Mouse (Mus musculus) CH12.LX (cell line): ENCODE results near the gene Pex13. TPM values are rescaled to one million over a fixed set of nuclear protein-coding genes. Genes with fewer than 3 reads are reported as not detected.

ENCODE experiments used
- DNase-seq: peaks from one replicate; pipeline ENCODE4 v3.0.0-alpha.2; 2013; ENCODE audit errors: extremely low read depth
- H3K27ac ChIP-seq: 2 replicates; pipeline ENCODE4 v1.5.1; 2012; ENCODE audit warnings: low read depth, mild to moderate bottlenecking, control low read depth, moderate library complexity; ENCODE audit not compliant: insufficient read depth
- H3K27me3 ChIP-seq: replicated peaks from 2 replicates; pipeline ENCODE3; 2012; ENCODE audit warnings: inconsistent platforms
- H3K36me3 ChIP-seq, 2 experiments: replicated peaks in 1 of 2; 2 replicates each; pipeline versions ENCODE3 to v1.6.1; 2012; ENCODE audit warnings: inconsistent platforms in 1 of 2, low read length in 1 of 2, mild to moderate bottlenecking in 1 of 2, mixed read lengths in 1 of 2, moderate library complexity in 1 of 2; ENCODE audit not compliant: control insufficient read depth in 1 of 2, insufficient read depth in 1 of 2
- H3K4me1 ChIP-seq, 2 experiments: 2 replicates each; pipeline ENCODE4 v1.6.1; 2012; ENCODE audit warnings: inconsistent platforms in 1 of 2, moderate library complexity in 1 of 2; ENCODE audit not compliant: insufficient read depth in 2 of 2, control insufficient read depth in 1 of 2
- H3K4me2 ChIP-seq: 2 replicates; pipeline ENCODE4 v1.6.1; 2012; ENCODE audit warnings: low read depth, mild to moderate bottlenecking, control low read depth; ENCODE audit not compliant: poor library complexity, insufficient read depth, severe bottlenecking
- H3K4me3 ChIP-seq, 3 experiments: fragments of 150-350 bp in 1 of 3; sonication (generic) in 1 of 3; replicated peaks in 1 of 3; 2 replicates each; pipeline versions ENCODE3 to v1.5.1; 2011 to 2012; ENCODE audit warnings: low read depth in 2 of 3, low read length in 2 of 3, mild to moderate bottlenecking in 2 of 3, moderate library complexity in 2 of 3, control low read depth in 1 of 3, improper control_type of control experiment in 1 of 3, inconsistent platforms in 1 of 3, mixed read lengths in 1 of 3; ENCODE audit not compliant: poor library complexity in 1 of 3
- H3K79me2 ChIP-seq: replicated peaks from 2 replicates; pipeline ENCODE4 v1.6.1; 2012; ENCODE audit warnings: mild to moderate bottlenecking, moderate library complexity; ENCODE audit not compliant: control insufficient read depth, poor library complexity, insufficient read depth, severe bottlenecking; ENCODE audit errors: extremely low read depth
- H3K9ac ChIP-seq: 2 replicates; pipeline ENCODE4 v1.6.1; 2012; ENCODE audit warnings: low read depth, mild to moderate bottlenecking, control low read depth, moderate library complexity; ENCODE audit not compliant: insufficient read depth
- H3K9me3 ChIP-seq: replicated peaks from 2 replicates; pipeline ENCODE3; 2012; ENCODE audit warnings: low read length, inconsistent platforms, mixed read lengths
- CHD1 ChIP-seq: IDR thresholded peaks from 2 replicates; pipeline ENCODE4 v1.6.1; 2012; ENCODE audit warnings: low read depth, low read length, improper control_type of control experiment, inconsistent platforms
- CHD2 ChIP-seq: IDR thresholded peaks from 2 replicates; pipeline ENCODE4 v1.6.1; 2011; ENCODE audit warnings: low read length, improper control_type of control experiment
- CTCF ChIP-seq, 2 experiments: IDR thresholded peaks in 1 of 2; conservative IDR thresholded peaks in 1 of 2; 2 replicates each; pipeline ENCODE4 v1.5.1; 2011 to 2012; ENCODE audit warnings: low read depth in 2 of 2, low read length in 2 of 2, improper control_type of control experiment in 1 of 2, inconsistent platforms in 1 of 2, mild to moderate bottlenecking in 1 of 2, moderate library complexity in 1 of 2
- GABPA ChIP-seq: IDR thresholded peaks from 2 replicates; pipeline ENCODE4 v1.6.1; 2012; ENCODE audit warnings: low read depth, low read length, improper control_type of control experiment, inconsistent platforms; ENCODE audit not compliant: insufficient replicate concordance
- JUN ChIP-seq: IDR thresholded peaks from 2 replicates; pipeline ENCODE4 v1.6.1; 2011; ENCODE audit warnings: low read depth, mild to moderate bottlenecking, low read length, improper control_type of control experiment, moderate library complexity; ENCODE audit not compliant: insufficient read depth
- JUND ChIP-seq: conservative IDR thresholded peaks from 2 replicates; pipeline ENCODE4 v1.6.1; 2011; ENCODE audit warnings: low read depth, low read length, improper control_type of control experiment
- MAFK ChIP-seq: IDR thresholded peaks from 2 replicates; pipeline ENCODE4 v1.6.1; 2011; ENCODE audit warnings: low read length, improper control_type of control experiment; ENCODE audit not compliant: insufficient replicate concordance
- MAX ChIP-seq: IDR thresholded peaks from 2 replicates; pipeline ENCODE4 v1.6.1; 2011; ENCODE audit warnings: low read length, improper control_type of control experiment
- MAZ ChIP-seq: IDR thresholded peaks from 2 replicates; pipeline ENCODE4 v1.6.1; 2012; ENCODE audit warnings: low read depth, mild to moderate bottlenecking, inconsistent platforms, low read length, improper control_type of control experiment, moderate library complexity
- MEF2A ChIP-seq: IDR thresholded peaks from 2 replicates; pipeline ENCODE4 v1.6.1; 2014; ENCODE audit warnings: low read depth, mild to moderate bottlenecking, inconsistent platforms, low read length, improper control_type of control experiment, borderline replicate concordance
- MXI1 ChIP-seq: IDR thresholded peaks from 2 replicates; pipeline ENCODE4 v1.6.1; 2011; ENCODE audit warnings: mild to moderate bottlenecking, low read depth, low read length, improper control_type of control experiment
- MYC ChIP-seq: IDR thresholded peaks from 2 replicates; pipeline ENCODE4 v1.6.1; 2011; ENCODE audit warnings: low read depth, mild to moderate bottlenecking, improper control_type of control experiment, low read length
- NRF1 ChIP-seq: IDR thresholded peaks from 2 replicates; pipeline ENCODE4 v1.6.1; 2014; ENCODE audit warnings: low read depth, mild to moderate bottlenecking, inconsistent platforms, low read length, improper control_type of control experiment, moderate library complexity
- PAX5 ChIP-seq: IDR thresholded peaks from 2 replicates; pipeline ENCODE4 v1.6.1; 2012; ENCODE audit warnings: low read length, inconsistent platforms, mixed read lengths
- POLR2AphosphoS2 ChIP-seq: IDR thresholded peaks from 2 replicates; pipeline ENCODE4 v1.6.1; 2011; ENCODE audit warnings: low read depth, low read length, improper control_type of control experiment
- RAD21 ChIP-seq: IDR thresholded peaks from 2 replicates; pipeline ENCODE4 v1.6.1; 2011; ENCODE audit warnings: low read depth, mild to moderate bottlenecking, low read length, improper control_type of control experiment, moderate library complexity
- TCF12 ChIP-seq: IDR thresholded peaks from 2 replicates; pipeline ENCODE4 v1.6.1; 2014; ENCODE audit warnings: low read depth, mild to moderate bottlenecking, inconsistent platforms, low read length, improper control_type of control experiment
- USF1 ChIP-seq: IDR thresholded peaks from 2 replicates; pipeline ENCODE4 v1.6.1; 2014; ENCODE audit warnings: low read depth, mild to moderate bottlenecking, inconsistent platforms, low read length, improper control_type of control experiment
- USF2 ChIP-seq: conservative IDR thresholded peaks from 2 replicates; pipeline ENCODE4 v1.6.1; 2011; ENCODE audit warnings: low read depth, low read length, improper control_type of control experiment
- ZC3H11A ChIP-seq: IDR thresholded peaks from 2 replicates; pipeline ENCODE4 v1.6.1; 2012; ENCODE audit warnings: low read depth, mild to moderate bottlenecking, inconsistent platforms, low read length, improper control_type of control experiment
- dilution Hi-C: fragments of 300-500 bp; cut with MboI; formaldehyde crosslinking; loops from 2 replicates; pipeline ENCODE4 v1.14.3; 2020; ENCODE audit warnings: low sequenced_read_pairs; ENCODE audit not compliant: extremely low pct_unique_long_range_greater_than_20kb, extremely low pct_ligation_motif_present
- in situ Hi-C: fragments of 300-500 bp; cut with MboI; formaldehyde crosslinking; loops from 3 replicates; pipeline ENCODE4 v1.14.3; 2019; ENCODE audit warnings: low sequenced_read_pairs, low pct_ligation_motif_present, low pct_unique_long_range_greater_than_20kb, mixed read lengths
- polyA plus RNA-seq: library from polyadenylated mRNA; unstranded; fragments of >175 nt; gene quantifications from 2 replicates; pipeline ENCODE4 v1.2.1, GENCODE M21; 2012; ENCODE audit warnings: low read depth; ENCODE audit not compliant: insufficient read length
- total RNA-seq, 2 experiments: library from RNA; depleted of rRNA; stranded (reverse); fragments of 300-350 nt in 1 of 2; fragments of >200 nt in 1 of 2; gene quantifications; 2 replicates each; pipeline ENCODE4 v1.2.3; 2012 to 2014

Gene Pex13
- total and polyA plus RNA-seq, 3 experiments = 20.4 to 42.7 (median 21.5) TPM

GRCm38 (mm10) chr11:23647835-23648234 is 17.9 kb downstream of the Pex13 start:
- dilution Hi-C loops = no loop called here
- Histone ChIP-seq H3K4me3 (no peak overlapping the region), H3K36me3 (peaks cover 19 to 38% of the 10 kb centered on the region in 2 experiments), H3K27me3 (no peaks in the 10 kb centered on the region), H3K9me3 (no peaks in the 10 kb centered on the region), H3K27ac (no peak overlapping the region), H3K9ac (no peak overlapping the region), H3K79me2 (no peaks in the 10 kb centered on the region), H3K4me2 (no peak overlapping the region), H3K4me1 (no peaks in the 10 kb centered on the region)
- DNase-seq = no peak
- in situ Hi-C loops = no loop called here
- TF ChIP-seq MAX (no peak), RAD21 (no peak), USF2 (no peak), ZC3H11A (no peak), MXI1 (no peak), CHD2 (no peak), MEF2A (no peak), JUND (no peak), CTCF (conservative IDR thresholded peaks at IDR 0.05 in 1 of 2, IDR thresholded peaks at IDR 0.05 in 1 of 2; ENCODE audit: low read depth in 2 of 2, low read length in 2 of 2) (no peak), USF1 (no peak), MAFK (no peak; the same call in 1 of the 2 replicates), MYC (no peak), GABPA (no peak), CHD1 (no peak), MAZ (no peak), PAX5 (no peak), TCF12 (no peak), NRF1 (no peak), JUN (no peak), POLR2AphosphoS2 (no peak)

GRCm38 (mm10) chr11:23647431-23647830 is 18.3 kb downstream of the Pex13 start:
- Histone ChIP-seq H3K9me3 (no peaks in the 10 kb centered on the region), H3K27ac (no peak overlapping the region), H3K4me2 (no peak overlapping the region), H3K4me3 (no peak overlapping the region), H3K9ac (no peak overlapping the region), H3K36me3 (peaks cover 19 to 35% of the 10 kb centered on the region in 2 experiments), H3K79me2 (no peaks in the 10 kb centered on the region), H3K4me1 (no peaks in the 10 kb centered on the region), H3K27me3 (no peaks in the 10 kb centered on the region)
- DNase-seq = no peak
- in situ Hi-C loops = no loop called here
- TF ChIP-seq MAFK = peak; percentile 98
- no peak for TF ChIP-seq JUND
- dilution Hi-C loops = no loop called here
